Mouse (Mus musculus) gastrocnemius, postnatal 14 days (tissue): ENCODE measurements around the gene Olfr741. TPM values are rescaled to one million over a fixed set of nuclear protein-coding genes. Genes with fewer than 3 reads are reported as not detected.

Experiments
- DNase-seq: peaks from one replicate; pipeline ENCODE4 v3.0.0; 2021; ENCODE audit warnings: mixed read lengths
- intact Hi-C: fragments of 180-260 bp; cut with DNase I; formaldehyde crosslinking; loops from one replicate; pipeline ENCODE4 v1.15.1; 2025; ENCODE audit warnings: low total_unique reads
- long read RNA-seq, 2 experiments: library from polyadenylated mRNA; stranded (forward); transcript quantifications; one replicate each; pipeline ENCODE4 v2.0.0; 2021
- total RNA-seq, 2 experiments: library from RNA; stranded (reverse); gene quantifications; 2 replicates each; pipeline ENCODE4 v1.2.3; 2021

Olfr741 gene
- not detected for total RNA-seq
- long read RNA-seq, experiment 1 = 0 reads
- long read RNA-seq, experiment 2 = 0 reads

GRCm38 (mm10) chr14:50472438-50472837, at the start of gene Olfr741:
Gene Olfr741 (plus strand): TSS chr14:50472738.
- DNase-seq = no peak
- intact Hi-C loops = no loop called here

GRCm38 (mm10) chr14:50445245-50445644, 27.3 kb upstream of the Olfr741 start, which contains the start of gene Olfr740:
Gene Olfr740 (plus strand): TSS chr14:50445545.
- intact Hi-C loops = no loop called here
- no peak for DNase-seq

- DNase-seq = no peak
- intact Hi-C loops = no loop called here
Measured at GRCm38 (mm10) chr14:50478406-50478805, 5.9 kb downstream of the Olfr741 start.

GRCm38 (mm10) chr14:50503300-50503699, 30.8 kb downstream of the Olfr741 start, which contains the start of gene Olfr742:
Gene Olfr742 (plus strand): TSS chr14:50503600.
- DNase-seq = no peak
- intact Hi-C loops = no loop called here

GRCm38 (mm10) chr14:50521539-50521938, 49.0 kb downstream of the Olfr741 start, which contains the start of gene Olfr743:
Gene Olfr743 (plus strand): TSS chr14:50521839.
- DNase-seq = no peak
- intact Hi-C loops = no loop called here

Other genes starting within 250 kb of the Olfr741 start
- not detected for gene Olfr731, start 230.9 kb upstream of the Olfr741 start, total RNA-seq
- not detected for gene Olfr732, start 188.5 kb upstream of the Olfr741 start, total RNA-seq
- not detected for gene Olfr733, start 171.2 kb upstream of the Olfr741 start, total RNA-seq
- not detected for gene Olfr734, start 146.0 kb upstream of the Olfr741 start, total RNA-seq
- not detected for gene Olfr735, start 123.9 kb upstream of the Olfr741 start, total RNA-seq
- not detected for gene Tlr11, start 114.8 kb upstream of the Olfr741 start, total RNA-seq
- gene Olfr736, start 91.6 kb upstream of the Olfr741 start, total RNA-seq = not detected
- not detected for gene Olfr738, start 65.2 kb upstream of the Olfr741 start, total RNA-seq
- gene Olfr739, start 54.1 kb upstream of the Olfr741 start, total RNA-seq = not detected
- not detected for gene Olfr740, start 27.2 kb upstream of the Olfr741 start, total RNA-seq
- gene Olfr742, start 30.9 kb downstream of the Olfr741 start, total RNA-seq = not detected
- not detected for gene Olfr743, start 49.1 kb downstream of the Olfr741 start, total RNA-seq
- not detected for gene Olfr744, start 142.1 kb downstream of the Olfr741 start, total RNA-seq
- gene Olfr745, start 166.7 kb downstream of the Olfr741 start, total RNA-seq = not detected
- not detected for gene Olfr746, start 174.3 kb downstream of the Olfr741 start, total RNA-seq
- not detected for gene Olfr747, start 220.5 kb downstream of the Olfr741 start, total RNA-seq
- gene Olfr748, start 234.6 kb downstream of the Olfr741 start, total RNA-seq = not detected